Mouse (Mus musculus): ENCODE measurements around the gene Srd5a1.
"Not testable (repeated sequence)": the region's sequence is repeated elsewhere in the genome, so short reads cannot be mapped to it uniquely, and the experiment has no call there.

Srd5a1 gene

GRCm38 (mm10) chr13:69611398-69612174 is at the start of gene Srd5a1:
TSS of gene Srd5a1 (minus strand) at chr13:69611442.
- peak; percentile 98 for DNase-seq (ENCODE audit: low read depth)

DNA sequence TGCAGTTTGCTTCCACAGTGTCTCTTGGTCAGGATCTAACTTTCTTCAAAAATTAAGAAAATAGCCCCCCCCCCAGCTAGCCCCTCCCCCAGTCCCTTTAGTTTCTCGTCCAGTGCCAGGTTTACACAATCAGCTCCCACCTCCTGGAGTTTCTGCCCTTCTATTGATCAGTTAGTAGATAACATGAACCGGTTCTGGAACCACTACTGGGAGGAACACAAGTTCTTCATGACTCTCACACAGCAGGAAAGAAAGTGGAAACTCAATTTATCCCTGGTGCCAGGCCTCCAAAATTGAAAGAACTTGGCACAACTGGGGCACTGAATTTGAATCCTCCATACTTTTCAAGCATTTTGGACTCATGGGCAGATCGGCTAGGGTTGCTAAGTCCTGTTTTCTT is 43.3 kb upstream of the Srd5a1 start:
- DNase-seq (ENCODE audit: low read depth), result no peak

- DNase-seq (ENCODE audit: low read depth), result no peak
These were observed 35.2 kb upstream of the Srd5a1 start for GRCm38 (mm10) chr13:69646481-69646880.

DNA sequence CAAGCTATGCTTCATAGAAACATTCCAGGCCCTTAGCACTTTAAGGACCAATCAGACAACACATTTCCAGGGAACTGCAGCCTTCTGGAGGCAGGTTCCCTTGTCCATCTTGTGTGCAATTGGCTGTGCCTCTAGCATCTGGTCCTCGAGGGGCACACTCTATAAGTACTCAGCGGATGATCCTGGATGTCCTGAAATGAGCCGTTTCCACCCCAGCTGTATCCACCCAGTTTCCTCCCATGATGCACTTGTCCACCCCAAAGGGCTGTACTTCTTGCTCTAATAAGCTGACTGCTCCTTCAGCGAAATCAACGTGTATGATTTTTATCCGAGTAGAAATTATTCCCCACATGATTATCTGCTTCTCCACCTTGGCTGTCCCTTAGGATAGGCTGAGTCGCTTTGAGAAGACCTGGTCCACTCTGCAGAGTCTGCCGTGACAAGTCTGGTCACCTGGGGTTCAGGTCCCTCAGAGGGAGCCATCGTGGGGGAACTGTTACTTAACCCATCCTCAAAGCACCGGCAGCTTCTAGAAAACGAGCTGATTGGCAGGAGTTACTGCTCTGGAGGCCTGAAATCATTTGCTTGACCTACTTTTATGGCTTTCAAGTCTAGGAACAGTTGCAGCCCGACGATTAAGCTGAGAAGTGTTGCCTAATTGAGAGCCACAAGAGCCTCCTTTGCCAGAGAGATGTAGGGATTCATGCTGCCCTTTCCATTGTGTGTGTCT is 34.6 kb upstream of the Srd5a1 start:
- no peak for DNase-seq (ENCODE audit: low read depth)

DNA sequence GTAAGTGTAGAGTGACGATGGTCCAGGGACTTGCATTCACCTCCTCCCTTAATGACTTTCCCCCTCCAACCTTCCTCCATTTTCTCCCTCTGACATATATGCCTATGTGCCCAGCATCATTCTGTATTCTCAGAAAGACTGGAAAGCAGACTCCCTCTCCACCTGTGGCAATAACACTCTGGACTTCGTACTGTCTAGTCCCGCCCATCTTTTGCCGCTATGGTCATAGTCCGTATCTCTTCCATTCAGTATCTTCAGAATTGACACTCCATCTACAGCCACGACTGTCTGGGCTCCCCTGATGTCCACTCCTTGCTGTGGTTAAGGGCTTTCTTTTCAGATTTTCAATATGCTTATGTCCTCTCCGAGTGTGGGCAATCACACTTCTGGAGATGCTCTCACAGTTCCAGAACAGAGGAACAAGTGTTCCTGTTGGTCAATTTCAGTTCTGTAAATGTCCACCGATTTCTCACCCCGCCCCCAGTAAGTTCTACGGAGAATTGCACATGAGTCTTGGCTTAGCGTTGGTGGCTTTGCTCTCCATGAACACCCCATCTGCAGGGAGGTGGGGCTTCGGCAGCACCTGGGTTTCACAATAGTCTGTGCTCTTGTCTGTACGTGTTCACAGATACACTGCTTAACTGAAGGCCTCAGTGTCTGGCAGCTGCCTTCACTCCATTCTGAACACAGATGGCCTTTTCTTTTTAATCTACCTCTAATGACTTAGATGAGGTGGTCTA is 33.4 kb upstream of the Srd5a1 start:
- DNase-seq (ENCODE audit: low read depth), result no peak

DNA sequence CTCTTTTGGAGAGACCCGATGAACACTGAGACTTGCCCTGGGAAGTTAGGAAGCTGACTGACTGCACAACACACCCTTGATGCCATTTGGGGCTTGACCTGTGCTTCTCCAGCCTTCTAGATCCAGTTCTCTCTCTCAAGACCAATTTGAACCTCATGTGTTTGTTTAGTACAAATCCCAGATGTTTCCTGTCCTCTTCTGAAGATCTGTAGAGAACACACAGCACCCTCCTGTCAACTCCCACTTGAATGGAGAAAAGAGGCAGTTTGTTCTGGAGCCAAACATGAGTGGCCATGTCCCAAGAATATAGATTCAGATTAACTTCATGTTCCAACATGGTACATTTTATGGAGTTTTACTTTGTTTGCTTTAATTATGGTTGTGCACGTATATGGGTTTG is 32.7 kb upstream of the Srd5a1 start:
- no peak for DNase-seq (ENCODE audit: low read depth)

- no peak for DNase-seq (ENCODE audit: low read depth)
These were observed 31.5 kb upstream of the Srd5a1 start for GRCm38 (mm10) chr13:69642656-69643216.

DNA sequence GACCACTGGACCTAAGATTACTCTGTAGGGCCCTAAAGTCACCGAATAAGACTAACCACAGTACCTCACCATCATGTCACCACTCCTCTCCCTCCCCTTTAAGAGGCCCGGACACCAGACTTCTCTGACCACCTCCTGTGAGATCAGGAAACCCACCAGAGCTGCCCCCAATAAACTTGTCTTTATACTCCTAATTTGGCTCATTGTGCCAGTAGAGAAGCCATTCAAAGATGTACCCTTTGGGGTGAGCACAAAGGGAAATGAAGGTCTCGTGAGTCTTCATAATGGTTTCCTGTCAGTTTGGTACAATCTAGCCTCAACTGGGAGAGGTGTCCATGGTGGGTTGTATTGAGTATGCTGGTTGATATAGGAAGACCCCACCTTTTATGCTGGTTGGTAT is 29.8 kb upstream of the Srd5a1 start:
- no peak for DNase-seq (ENCODE audit: low read depth)

DNA sequence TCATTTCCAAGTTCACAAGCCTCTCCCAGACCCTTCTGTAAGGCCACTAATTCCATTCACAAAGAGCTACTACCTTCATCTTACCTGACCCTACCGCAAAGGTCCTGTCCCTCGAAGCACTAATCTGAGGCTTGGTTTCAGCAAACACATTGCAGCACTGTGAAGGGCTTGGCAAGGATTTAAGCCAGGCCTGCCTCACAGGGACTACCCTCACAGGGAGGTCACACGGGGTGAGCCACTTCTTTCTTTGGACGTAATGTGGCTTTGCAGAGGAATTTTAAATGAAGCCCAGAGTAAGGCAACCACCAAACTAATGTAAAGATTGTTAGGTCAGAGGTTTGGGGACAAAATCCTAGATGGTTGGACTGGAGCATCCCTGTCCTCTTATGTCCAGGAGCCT is 29.3 kb upstream of the Srd5a1 start:
- DNase-seq (ENCODE audit: low read depth), result no peak

DNA sequence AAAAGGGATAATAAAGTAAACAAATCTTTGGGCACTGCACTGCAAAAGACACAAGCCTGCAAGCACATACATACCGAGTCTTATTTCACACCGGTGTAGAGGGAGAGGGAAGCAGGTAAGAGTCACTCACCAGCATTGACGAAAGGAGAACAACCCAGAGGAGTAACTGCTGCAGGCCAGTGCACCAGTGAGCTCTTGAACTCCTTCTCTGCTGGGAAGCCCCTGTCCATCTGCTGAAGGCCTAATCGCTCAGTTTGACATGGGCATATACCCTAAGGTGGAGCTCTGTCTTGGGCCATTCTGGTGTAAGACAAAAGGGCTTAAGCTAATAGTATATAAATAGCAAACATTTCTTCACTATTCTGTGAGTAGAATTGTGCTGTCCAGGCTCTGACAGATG is 28.9 kb upstream of the Srd5a1 start:
- no peak for DNase-seq (ENCODE audit: low read depth)

- DNase-seq (ENCODE audit: low read depth), result no peak
These were observed 28.0 kb upstream of the Srd5a1 start for GRCm38 (mm10) chr13:69639251-69639650.

DNA sequence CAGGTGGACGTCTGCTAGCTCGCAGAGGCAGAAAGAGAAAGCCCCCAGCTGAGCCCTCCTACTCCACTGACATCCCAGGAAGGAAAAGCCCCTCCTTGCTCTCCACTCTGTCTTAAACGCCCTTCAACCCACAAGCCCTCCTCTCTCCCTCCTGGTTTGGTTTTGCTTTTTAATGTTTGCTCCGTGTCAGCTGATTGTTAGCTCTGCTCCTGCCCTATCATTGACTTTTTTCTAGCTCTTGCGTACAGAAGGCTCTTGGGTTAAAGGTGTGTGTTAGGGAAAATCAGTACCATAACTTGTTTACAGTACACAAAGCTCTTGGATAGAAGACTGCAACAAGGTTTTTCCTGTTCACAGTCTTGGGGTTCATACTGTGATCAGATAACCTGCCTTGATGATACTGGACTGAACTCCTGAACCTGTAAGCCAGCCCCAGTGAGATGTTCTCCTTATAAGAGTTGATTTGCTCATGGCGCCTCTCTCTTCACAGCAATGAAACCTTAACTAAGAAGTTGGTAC is 26.9 kb upstream of the Srd5a1 start:
- no peak for DNase-seq (ENCODE audit: low read depth)

DNA sequence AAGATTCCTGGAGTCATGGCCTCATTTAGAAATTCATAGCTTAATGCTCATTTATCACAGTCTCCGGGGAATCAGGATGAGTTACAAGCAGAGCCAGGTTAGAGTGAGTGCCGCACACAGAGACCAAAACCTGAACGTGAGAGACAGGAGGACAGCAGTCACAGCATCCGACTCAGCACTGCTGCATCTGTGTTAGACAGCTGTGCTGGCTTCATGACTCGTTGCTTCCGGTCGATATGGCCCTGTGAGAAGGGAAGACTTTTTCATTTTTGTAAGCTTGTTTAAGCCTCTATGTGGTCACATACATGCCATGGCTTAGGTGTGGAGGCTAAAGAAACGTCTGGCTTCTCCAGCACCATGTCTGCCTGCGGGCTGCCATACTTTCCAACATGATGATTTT is 26.4 kb upstream of the Srd5a1 start:
- peak; percentile 29 for DNase-seq (ENCODE audit: low read depth)

GRCm38 (mm10) chr13:69636816-69637215 is 25.6 kb upstream of the Srd5a1 start:
- DNase-seq (ENCODE audit: low read depth), result no peak

DNA sequence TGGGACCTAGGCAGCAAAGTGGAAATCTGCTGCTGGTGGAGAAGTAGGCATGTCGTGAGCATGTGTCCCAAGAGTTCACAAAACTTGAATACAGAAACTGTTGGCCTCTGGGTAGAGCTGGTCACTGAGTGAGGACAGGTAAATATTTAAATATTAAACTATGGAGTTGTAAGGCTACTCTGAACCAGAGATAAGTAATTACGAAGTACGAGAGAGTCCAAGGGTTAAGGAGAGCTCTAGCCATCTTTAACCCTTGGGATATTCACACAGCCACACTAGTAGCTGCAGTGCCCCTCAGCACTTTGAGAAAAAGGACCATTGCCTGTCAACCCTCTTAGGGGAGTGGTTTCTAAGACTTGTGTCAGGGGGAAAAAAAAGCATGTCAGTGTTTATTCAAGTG is 25.1 kb upstream of the Srd5a1 start:
- DNase-seq (ENCODE audit: low read depth), result no peak

- not testable (repeated sequence) for DNase-seq (ENCODE audit: low read depth)
These were observed 24.6 kb upstream of the Srd5a1 start for GRCm38 (mm10) chr13:69635836-69636235.

- DNase-seq (ENCODE audit: low read depth), result no peak
These were observed 22.7 kb upstream of the Srd5a1 start for GRCm38 (mm10) chr13:69633988-69634387.

- DNase-seq (ENCODE audit: low read depth), result no peak
These were observed 22.3 kb upstream of the Srd5a1 start for GRCm38 (mm10) chr13:69633551-69633950.

DNA sequence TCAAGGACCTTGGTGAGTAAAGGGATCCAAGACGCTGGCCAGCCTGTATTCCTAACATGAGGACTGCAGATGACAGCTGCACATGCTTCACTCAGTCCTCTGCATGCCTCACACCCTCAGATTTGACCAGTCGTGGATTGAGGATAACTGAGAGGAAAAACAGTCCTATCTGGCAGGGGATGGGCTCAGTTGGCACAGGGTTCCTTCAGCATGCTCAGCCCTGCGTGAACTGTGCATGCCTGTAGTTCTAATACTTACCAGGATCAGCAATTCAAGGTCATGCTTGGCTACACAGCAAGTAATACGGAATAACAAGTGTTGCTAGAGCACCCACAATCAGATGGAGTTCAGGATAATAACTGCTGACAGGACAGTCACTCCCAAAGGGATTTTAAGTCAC is 20.4 kb upstream of the Srd5a1 start:
- no peak for DNase-seq (ENCODE audit: low read depth)

DNA sequence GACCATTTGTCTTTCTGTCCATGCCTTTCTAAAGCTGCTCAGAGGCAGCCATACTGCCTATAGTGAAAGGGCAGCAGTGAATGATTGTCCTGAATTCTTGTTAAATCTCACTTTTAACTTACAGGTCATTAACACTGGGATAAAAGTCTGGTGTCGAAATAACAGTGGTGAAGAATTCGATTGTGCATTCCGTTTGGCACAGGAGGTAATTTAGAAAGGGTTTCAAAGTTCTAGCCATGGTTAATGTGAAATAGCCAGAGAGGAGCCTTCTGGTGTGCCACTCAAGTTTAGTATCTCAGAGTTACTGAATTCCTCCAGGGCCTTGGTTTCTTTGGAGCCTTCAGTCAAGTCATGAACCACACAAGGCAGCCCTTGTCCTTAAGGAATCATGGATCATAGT is 19.9 kb upstream of the Srd5a1 start:
- no peak for DNase-seq (ENCODE audit: low read depth)

DNA sequence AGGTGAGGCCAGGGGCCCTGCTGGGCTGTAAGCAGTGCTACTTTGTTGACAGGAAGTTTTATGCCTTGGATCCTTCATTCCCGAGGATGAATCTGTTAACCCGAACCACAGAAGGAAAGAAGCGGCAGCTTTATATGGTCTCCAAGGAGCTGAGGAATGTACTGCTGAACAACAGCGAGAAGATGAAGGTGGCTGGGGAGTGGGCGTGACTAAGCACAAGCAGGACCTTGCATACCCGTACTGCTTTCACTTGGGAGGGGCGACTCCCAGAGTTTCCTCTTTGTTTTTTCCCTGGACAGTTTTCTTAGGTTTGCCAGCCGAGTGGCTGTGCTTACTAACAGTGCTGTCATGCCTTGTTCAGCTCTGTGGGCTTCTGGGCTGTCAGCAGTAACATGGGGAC is 19.3 kb upstream of the Srd5a1 start:
- no peak for DNase-seq (ENCODE audit: low read depth)

DNA sequence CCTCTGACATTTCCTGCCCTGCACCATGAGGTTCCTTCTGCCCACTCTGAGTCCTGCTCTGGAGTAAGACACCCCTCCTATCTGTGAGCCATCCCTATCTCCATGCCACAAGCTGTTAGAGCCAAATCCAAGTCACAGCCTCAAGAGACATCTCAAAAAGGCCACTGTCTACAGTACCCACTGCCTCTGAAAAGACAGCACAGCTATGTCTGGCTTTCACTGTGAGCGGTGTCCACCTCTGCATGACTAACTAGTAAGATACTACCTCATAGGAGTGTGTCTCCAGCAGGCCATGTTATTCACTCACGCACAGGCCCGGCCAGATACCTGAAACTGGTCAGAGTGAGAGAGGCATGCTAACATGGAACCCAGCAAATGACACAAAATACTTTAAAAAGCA is 16.7 kb upstream of the Srd5a1 start:
- no peak for DNase-seq (ENCODE audit: low read depth)
